Mouse (Mus musculus) liver, adult 2 months (tissue): Measurements from ENCODE around the gene Anks1b.

ENCODE experiments used
- CTCF ChIP-seq: fragments of 200-500 bp; IDR thresholded peaks from 2 replicates; pipeline ENCODE4 v1.5.1; 2011; ENCODE audit warnings: low read depth, low read length, control low read depth
- POLR2A ChIP-seq: fragments of 200-500 bp; IDR thresholded peaks from 2 replicates; pipeline ENCODE4 v1.6.1; 2011; ENCODE audit warnings: low read length, control low read depth; ENCODE audit not compliant: insufficient read depth; ENCODE audit errors: extremely low read depth

GRCm38 (mm10) chr10:90803112-90803511 is 929.8 kb downstream of the Anks1b start:
- TF ChIP-seq CTCF (no peak), POLR2A (no peak)
